Mouse (Mus musculus): ENCODE results near the gene Morn2. TPM values are rescaled to one million over a fixed set of nuclear protein-coding genes. Genes with fewer than 3 reads are reported as not detected.
"Not testable (repeated sequence)": the region's sequence is repeated elsewhere in the genome, so short reads cannot be mapped to it uniquely, and the experiment has no call there.

Gene Morn2
- polyA plus RNA-seq, 1 experiment from 2014 or later, result 43.1 TPM

DNA sequence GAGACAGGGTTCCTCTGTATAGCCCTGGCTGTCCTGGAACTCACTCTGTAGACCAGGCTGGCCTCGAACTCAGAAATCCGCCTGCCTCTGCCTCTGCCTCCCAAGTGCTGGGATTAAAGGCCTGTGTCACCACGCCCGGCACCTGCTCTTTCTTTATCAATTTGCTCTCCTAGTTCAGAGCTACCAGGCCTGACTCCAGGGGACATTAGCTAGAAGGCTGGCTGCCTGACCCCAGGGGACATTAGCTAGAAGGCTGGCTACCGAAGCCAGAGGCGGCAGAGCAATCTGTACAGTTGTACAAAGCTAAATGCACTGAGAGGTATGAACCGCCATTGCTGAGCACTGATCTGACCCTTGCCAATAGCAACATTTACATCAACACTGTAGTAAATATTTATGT is 19.4 kb upstream of the Morn2 start:
- not testable (repeated sequence) for ATAC-seq (replicated peaks; ENCODE audit: low FRiP score); H3K4me1 ChIP-seq (replicated peaks; ENCODE audit: control insufficient read depth, insufficient read depth, low read length); DNase-seq (ENCODE audit: low spot score); H3K4me3 ChIP-seq (ENCODE audit: low read depth, low read length); H3K9ac ChIP-seq (ENCODE audit: low read length); H3K9me3 ChIP-seq (ENCODE audit: control insufficient read depth, low read length); H3K27ac ChIP-seq (ENCODE audit: low read depth, low read length); H3K27me3 ChIP-seq (ENCODE audit: control insufficient read depth, insufficient read depth, low read length); H3K36me3 ChIP-seq (ENCODE audit: control insufficient read depth, insufficient read depth, low read length); H3K4me2 ChIP-seq (ENCODE audit: low read depth, low read length, severe bottlenecking)
- WGBS, result 95% methylated on average over 7 of the region's 7 CpGs

DNA sequence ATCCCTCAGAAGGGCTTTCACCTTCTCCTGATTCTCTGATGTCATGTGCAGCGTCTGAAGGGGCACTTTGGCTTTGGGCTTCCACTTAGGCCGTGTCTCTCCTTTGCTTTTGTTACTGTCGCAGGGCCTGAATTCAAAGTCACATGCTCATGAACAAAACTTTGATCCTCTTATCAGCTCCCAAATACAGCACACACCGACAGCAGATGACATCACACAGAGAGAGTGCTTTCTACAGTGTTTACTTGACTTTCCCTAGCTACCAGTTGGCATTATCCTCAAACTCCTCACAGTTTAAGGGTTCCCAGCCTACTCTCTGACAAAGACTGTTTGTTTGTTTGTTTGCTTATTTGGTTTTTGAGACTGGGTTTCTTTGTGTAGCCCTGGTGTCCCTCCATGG is 11.7 kb upstream of the Morn2 start:
- ATAC-seq (replicated peaks; ENCODE audit: low FRiP score) (no peak), DNase-seq (ENCODE audit: low spot score) (no peak)
- Histone ChIP-seq H3K9ac (ENCODE audit: low read length) (no peak overlapping the region), H3K4me1 (replicated peaks; ENCODE audit: control insufficient read depth, insufficient read depth, low read length) (no peaks in the 10 kb centered on the region), H3K27me3 (ENCODE audit: control insufficient read depth, insufficient read depth, low read length) (no peaks in the 10 kb centered on the region), H3K9me3 (ENCODE audit: control insufficient read depth, low read length) (no peaks in the 10 kb centered on the region), H3K4me2 (ENCODE audit: low read depth, low read length, severe bottlenecking) (no peak overlapping the region), H3K27ac (ENCODE audit: low read depth, low read length) (no peak overlapping the region), H3K36me3 (ENCODE audit: control insufficient read depth, insufficient read depth, low read length) (no peaks in the 10 kb centered on the region; the same call in 1 of the 2 replicates), H3K4me3 (ENCODE audit: low read depth, low read length) (no peak overlapping the region)
- 94% methylated on average over 4 of the region's 4 CpGs for WGBS

DNA sequence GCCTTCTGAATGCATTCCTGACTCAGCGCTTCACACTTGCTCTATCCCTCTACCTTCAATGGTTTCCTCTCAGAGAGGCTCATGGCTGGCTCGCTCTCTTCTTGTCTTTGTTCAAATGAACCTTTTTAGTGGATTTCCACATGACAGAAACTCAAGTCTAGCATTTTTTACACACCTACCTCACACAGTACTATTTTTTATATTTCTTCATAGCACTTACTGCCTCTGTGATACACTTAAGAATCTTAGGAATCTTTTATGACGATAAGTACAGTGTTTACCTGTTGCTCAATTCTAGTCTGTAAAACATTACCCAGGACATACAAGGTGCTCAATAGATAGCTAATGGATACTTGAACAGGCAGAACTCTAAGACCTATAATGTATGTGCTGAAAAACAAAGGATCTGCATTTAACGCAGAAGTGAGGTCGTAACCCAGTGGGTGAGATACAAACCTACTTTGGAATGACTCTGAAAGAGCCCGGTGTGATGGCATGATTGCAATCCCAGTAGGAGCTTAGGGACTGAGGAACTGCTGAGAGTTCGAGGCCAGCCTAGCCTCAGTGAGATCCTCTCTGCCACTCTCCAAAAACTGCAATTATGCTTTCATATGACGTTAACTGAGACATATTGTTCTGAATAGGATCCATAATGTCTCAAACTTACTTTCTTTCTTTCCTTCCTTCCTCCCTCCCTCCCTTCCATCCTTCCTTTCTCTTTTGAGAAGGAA is 10.5 kb upstream of the Morn2 start:
- no peaks in the 10 kb centered on the region for H3K27me3 ChIP-seq (ENCODE audit: control insufficient read depth, insufficient read depth, low read length)
- no peak for ATAC-seq (replicated peaks; ENCODE audit: low FRiP score)
- no peak overlapping the region for H3K9ac ChIP-seq (ENCODE audit: low read length)
- 95% methylated on average over 8 of the region's 8 CpGs for WGBS
- no peaks in the 10 kb centered on the region; the same call in 1 of the 2 replicates for H3K36me3 ChIP-seq (ENCODE audit: control insufficient read depth, insufficient read depth, low read length)
- H3K4me2 ChIP-seq (ENCODE audit: low read depth, low read length, severe bottlenecking), result no peak overlapping the region
- no peaks in the 10 kb centered on the region for H3K4me1 ChIP-seq (replicated peaks; ENCODE audit: control insufficient read depth, insufficient read depth, low read length)
- no peak overlapping the region for H3K27ac ChIP-seq (ENCODE audit: low read depth, low read length)
- H3K4me3 ChIP-seq (ENCODE audit: low read depth, low read length), result no peak overlapping the region
- no peak for DNase-seq (ENCODE audit: low spot score)
- H3K9me3 ChIP-seq (ENCODE audit: control insufficient read depth, low read length), result no peaks in the 10 kb centered on the region

DNA sequence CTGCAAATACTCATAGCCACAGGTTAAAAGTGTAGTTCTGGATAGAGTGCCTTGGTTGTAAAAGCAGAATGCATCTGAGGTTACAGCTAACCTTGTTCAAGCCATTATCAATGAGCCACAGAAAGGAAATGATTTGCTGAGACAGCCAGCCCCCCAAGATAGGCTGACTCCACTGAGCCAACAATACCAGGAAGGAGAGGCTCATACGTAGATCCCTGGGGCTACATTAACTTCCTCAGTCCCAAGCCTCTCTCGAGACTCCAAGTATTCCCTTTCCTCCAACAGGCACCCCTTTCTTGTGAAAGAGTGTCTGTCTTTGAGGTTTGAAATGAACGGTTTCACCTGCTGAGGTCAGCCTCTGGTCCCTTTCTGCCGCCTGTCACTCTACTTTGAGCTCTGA is 5.6 kb upstream of the Morn2 start:
- H3K27me3 ChIP-seq (ENCODE audit: control insufficient read depth, insufficient read depth, low read length), result no peaks in the 10 kb centered on the region
- H3K27ac ChIP-seq (ENCODE audit: low read depth, low read length), result no peak overlapping the region
- no peak for DNase-seq (ENCODE audit: low spot score)
- no peak overlapping the region for H3K4me2 ChIP-seq (ENCODE audit: low read depth, low read length, severe bottlenecking)
- H3K4me1 ChIP-seq (replicated peaks; ENCODE audit: control insufficient read depth, insufficient read depth, low read length), result no peaks in the 10 kb centered on the region; the same call in 1 of the 2 replicates
- 88% methylated on average over 4 of the region's 4 CpGs for WGBS
- no peak for ATAC-seq (replicated peaks; ENCODE audit: low FRiP score)
- H3K4me3 ChIP-seq (ENCODE audit: low read depth, low read length), result no peak overlapping the region
- H3K9ac ChIP-seq (ENCODE audit: low read length), result no peak overlapping the region
- H3K36me3 ChIP-seq (ENCODE audit: control insufficient read depth, insufficient read depth, low read length), result no peaks in the 10 kb centered on the region
- H3K9me3 ChIP-seq (ENCODE audit: control insufficient read depth, low read length), result no peaks in the 10 kb centered on the region

DNA sequence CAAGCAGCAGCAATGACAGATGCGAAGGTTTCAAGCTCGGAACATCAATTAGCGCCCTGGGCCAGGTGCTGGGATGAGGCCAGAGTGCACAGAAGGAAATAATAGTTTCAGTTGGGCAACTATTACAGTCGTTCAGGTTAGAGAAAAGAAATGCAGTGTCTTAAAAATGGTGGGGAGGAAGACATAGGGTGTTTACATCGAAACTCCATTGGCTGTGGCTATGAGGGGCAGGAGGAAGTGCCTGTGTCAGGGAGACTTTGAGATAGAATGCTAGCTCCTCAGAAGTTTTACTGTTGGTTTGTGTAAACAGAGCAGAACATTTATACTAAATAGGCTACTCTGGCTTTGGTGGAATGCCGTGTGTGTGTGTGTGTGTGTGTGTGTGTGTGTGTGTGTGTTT is 2.0 kb upstream of the Morn2 start:
- H3K36me3 ChIP-seq (ENCODE audit: control insufficient read depth, insufficient read depth, low read length), result no peaks in the 10 kb centered on the region
- no peak overlapping the region for H3K9ac ChIP-seq (ENCODE audit: low read length)
- DNase-seq (ENCODE audit: low spot score) (no peak), ATAC-seq (replicated peaks; ENCODE audit: low FRiP score) (no peak)
- H3K4me3 ChIP-seq (ENCODE audit: low read depth, low read length), result no peak overlapping the region
- no peak overlapping the region for H3K27ac ChIP-seq (ENCODE audit: low read depth, low read length)
- no peaks in the 10 kb centered on the region; the same call in 1 of the 2 replicates for H3K4me1 ChIP-seq (replicated peaks; ENCODE audit: control insufficient read depth, insufficient read depth, low read length)
- H3K9me3 ChIP-seq (ENCODE audit: control insufficient read depth, low read length), result no peaks in the 10 kb centered on the region
- no peaks in the 10 kb centered on the region for H3K27me3 ChIP-seq (ENCODE audit: control insufficient read depth, insufficient read depth, low read length)
- H3K4me2 ChIP-seq (ENCODE audit: low read depth, low read length, severe bottlenecking), result no peak overlapping the region
- 91% methylated on average over 6 of the region's 6 CpGs for WGBS

DNA sequence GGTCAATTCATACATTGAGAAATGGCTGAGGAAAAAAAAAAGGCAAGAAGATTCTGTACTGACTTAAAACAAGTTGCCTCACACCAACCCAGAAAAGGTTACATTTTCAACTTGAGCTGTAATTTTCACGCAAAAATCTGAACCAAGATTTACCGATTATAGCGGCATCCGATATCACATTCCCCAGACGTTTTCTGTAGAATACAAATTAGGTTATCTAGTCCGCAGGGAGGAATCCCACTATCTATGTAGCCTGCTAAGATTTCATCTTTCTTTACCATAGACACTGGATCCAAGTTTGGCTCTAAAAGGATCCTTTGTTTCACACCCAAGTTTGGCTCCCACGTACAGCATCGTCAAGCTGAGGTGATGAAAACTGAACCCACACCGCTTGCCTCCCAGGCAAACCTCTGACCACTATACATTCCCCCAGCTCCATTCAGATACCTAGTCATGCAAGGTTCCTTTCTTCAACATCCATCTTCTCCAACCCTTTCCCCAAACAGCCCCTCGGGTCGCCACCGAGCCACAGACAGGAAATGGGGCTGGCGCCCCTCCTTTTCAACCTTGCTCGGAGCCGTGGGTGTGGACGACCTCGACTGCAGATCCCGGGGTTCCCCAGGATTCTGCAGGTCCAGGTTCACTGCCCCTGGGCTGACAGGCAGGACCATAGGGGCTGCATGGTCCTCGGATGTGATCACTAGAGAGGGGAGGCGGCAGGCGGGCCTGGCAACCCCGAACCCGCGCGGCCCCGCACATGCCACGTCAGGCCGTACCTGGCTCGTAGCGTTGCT is 526 bp upstream of the Morn2 start:
- Histone ChIP-seq H3K4me1 (replicated peaks; ENCODE audit: control insufficient read depth, insufficient read depth, low read length) (no peaks in the 10 kb centered on the region; the same call in 1 of the 2 replicates), H3K27ac (ENCODE audit: low read depth, low read length) (peak overlapping the region; percentile 55; the same call in 1 of the 2 replicates), H3K27me3 (ENCODE audit: control insufficient read depth, insufficient read depth, low read length) (no peaks in the 10 kb centered on the region), H3K36me3 (ENCODE audit: control insufficient read depth, insufficient read depth, low read length) (no peaks in the 10 kb centered on the region), H3K9ac (ENCODE audit: low read length) (peak overlapping the region; percentile 78), H3K4me2 (ENCODE audit: low read depth, low read length, severe bottlenecking) (peak overlapping the region; percentile 67), H3K9me3 (ENCODE audit: control insufficient read depth, low read length) (no peaks in the 10 kb centered on the region), H3K4me3 (ENCODE audit: low read depth, low read length) (peak overlapping the region; percentile 81)
- WGBS, result 1% methylated on average over 30 of the region's 30 CpGs
- DNase-seq (ENCODE audit: low spot score) (no peak), ATAC-seq (replicated peaks; ENCODE audit: low FRiP score) (no peak)

DNA sequence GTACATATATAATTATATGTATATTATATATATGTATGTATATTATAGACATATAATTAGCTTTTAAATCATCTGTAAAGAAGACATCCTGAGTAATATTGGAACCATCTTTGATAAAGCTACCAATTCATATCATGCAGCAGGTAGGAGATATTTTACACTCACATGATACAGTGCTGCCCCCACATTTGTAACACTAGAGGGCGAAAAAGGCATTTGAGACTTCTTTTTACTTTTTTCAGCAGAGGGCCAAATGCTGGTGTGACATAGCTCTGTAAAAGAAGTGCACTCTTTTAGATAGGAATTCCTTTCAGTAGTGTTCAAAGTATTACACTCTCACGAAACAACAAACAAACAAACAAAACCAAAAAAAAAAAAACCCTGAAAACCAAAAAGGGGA is 1.1 kb downstream of the Morn2 start:
- no peaks in the 10 kb centered on the region for H3K36me3 ChIP-seq (ENCODE audit: control insufficient read depth, insufficient read depth, low read length)
- no peaks in the 10 kb centered on the region for H3K27me3 ChIP-seq (ENCODE audit: control insufficient read depth, insufficient read depth, low read length)
- H3K9me3 ChIP-seq (ENCODE audit: control insufficient read depth, low read length), result no peaks in the 10 kb centered on the region
- WGBS, result 34% methylated on average over 2 of the region's 2 CpGs
- H3K4me1 ChIP-seq (replicated peaks; ENCODE audit: control insufficient read depth, insufficient read depth, low read length), result no peaks in the 10 kb centered on the region; the same call in 1 of the 2 replicates
- no peak for DNase-seq (ENCODE audit: low spot score)
- H3K9ac ChIP-seq (ENCODE audit: low read length), result no peak overlapping the region
- H3K4me3 ChIP-seq (ENCODE audit: low read depth, low read length), result no peak overlapping the region
- no peak overlapping the region for H3K27ac ChIP-seq (ENCODE audit: low read depth, low read length)
- no peak overlapping the region for H3K4me2 ChIP-seq (ENCODE audit: low read depth, low read length, severe bottlenecking)
- no peak; the same call in 1 of the 2 replicates for ATAC-seq (replicated peaks; ENCODE audit: low FRiP score)

DNA sequence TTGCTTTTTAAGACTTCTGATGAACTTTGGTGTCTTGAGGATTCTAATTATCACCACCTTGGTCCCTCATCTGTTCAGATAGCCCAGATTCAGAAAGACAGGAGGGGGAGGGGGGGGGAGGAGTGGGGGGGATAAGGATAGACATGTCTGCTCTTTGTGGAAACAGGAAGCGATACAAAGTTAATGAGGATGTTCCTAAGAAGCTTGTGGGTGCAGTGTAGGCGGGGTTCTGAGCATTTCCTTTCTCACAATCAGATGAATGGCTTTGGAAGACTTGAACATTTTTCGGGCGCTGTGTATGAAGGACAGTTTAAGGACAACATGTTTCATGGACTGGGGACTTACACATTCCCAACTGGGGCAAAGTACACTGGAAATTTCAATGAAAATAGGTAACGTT is 5.3 kb downstream of the Morn2 start:
- DNase-seq (ENCODE audit: low spot score) (no peak), ATAC-seq (replicated peaks; ENCODE audit: low FRiP score) (no peak)
- H3K4me2 ChIP-seq (ENCODE audit: low read depth, low read length, severe bottlenecking), result no peak overlapping the region
- WGBS, result 94% methylated on average over 5 of the region's 5 CpGs
- no peaks in the 10 kb centered on the region for H3K9me3 ChIP-seq (ENCODE audit: control insufficient read depth, low read length)
- H3K27me3 ChIP-seq (ENCODE audit: control insufficient read depth, insufficient read depth, low read length), result no peaks in the 10 kb centered on the region
- no peaks in the 10 kb centered on the region for H3K4me1 ChIP-seq (replicated peaks; ENCODE audit: control insufficient read depth, insufficient read depth, low read length)
- no peak overlapping the region for H3K4me3 ChIP-seq (ENCODE audit: low read depth, low read length)
- no peak overlapping the region for H3K27ac ChIP-seq (ENCODE audit: low read depth, low read length)
- no peak overlapping the region for H3K9ac ChIP-seq (ENCODE audit: low read length)
- no peaks in the 10 kb centered on the region for H3K36me3 ChIP-seq (ENCODE audit: control insufficient read depth, insufficient read depth, low read length)
